Mouse (Mus musculus): ENCODE data around the gene Zim1. TPM values are rescaled to one million over a fixed set of nuclear protein-coding genes. Genes with fewer than 3 reads are reported as not detected.

Gene Zim1
- not detected for polyA plus RNA-seq (2017; shearing (Covaris generic))

GRCm38 (mm10) chr7:6696241-6697045 is at the start of gene Zim1:
TSS of gene Zim1 (minus strand) at chr7:6696450.

GRCm38 (mm10) chr7:6730241-6730640 is 34.0 kb upstream of the Zim1 start, which contains the start of the genes Peg3 and Usp29:
TSS of gene Peg3 (minus strand) at chr7:6730431.
TSS of gene Usp29 (plus strand) at chr7:6730578.

Other genes with a start within 250 kb of the Zim1 start
- under 1 TPM in 1 of 2 experiments, not detected in 1; 0.21 TPM for gene Olfr1336, start 240.3 kb downstream of the Zim1 start, polyA plus RNA-seq (2017; shearing (Covaris generic))
- under 1 TPM in 1 of 2 experiments, not detected in 1; 0.09 TPM for gene Olfr1346, start 229.3 kb downstream of the Zim1 start, polyA plus RNA-seq (2017; shearing (Covaris generic))
- not detected for gene Olfr5, start 209.5 kb downstream of the Zim1 start, polyA plus RNA-seq (2017; shearing (Covaris generic))
- gene Olfr1347, start 196.7 kb downstream of the Zim1 start, polyA plus RNA-seq (2017; shearing (Covaris generic)): not detected
- gene Olfr1348, start 187.7 kb downstream of the Zim1 start, polyA plus RNA-seq (2017; shearing (Covaris generic)): not detected
- not detected for gene Olfr1349, start 173.5 kb downstream of the Zim1 start, polyA plus RNA-seq (2017; shearing (Covaris generic))
- not detected for gene Olfr1350, start 131.6 kb downstream of the Zim1 start, polyA plus RNA-seq (2017; shearing (Covaris generic))
- not detected for gene Peg3, start 34.0 kb upstream of the Zim1 start, polyA plus RNA-seq (2017; shearing (Covaris generic))
- gene Usp29, start 34.1 kb upstream of the Zim1 start, polyA plus RNA-seq (2017; shearing (Covaris generic)): under 1 TPM; 0.14 to 0.41 TPM

Data from activated CD4-positive, CD25-positive, alpha-beta regulatory T cell (primary cell).